Mouse (Mus musculus) T-cell, adult 66 days (primary cell): ENCODE measurements around the gene Nlgn3. TPM values are rescaled to one million over a fixed set of nuclear protein-coding genes. Genes with fewer than 3 reads are reported as not detected.

Experiments used
- total RNA-seq, 2 experiments: library from RNA; stranded (reverse); gene quantifications; 3 replicates in 1 of 2; 4 replicates in 1 of 2; pipeline ENCODE4 v1.2.4; 2023

Gene Nlgn3
- total RNA-seq, result 1 to 10 TPM; 1.6 to 2.7 TPM

GRCm38 (mm10) chrX:101299055-101299454 lies at the start of gene Nlgn3:
Nlgn3 (plus strand) TSS chrX:101299168.

GRCm38 (mm10) chrX:101253952-101254729 lies 44.8 kb upstream of the Nlgn3 start, which contains the start of gene Foxo4:
Foxo4 (plus strand) TSS chrX:101254528.

GRCm38 (mm10) chrX:101263892-101264291 lies 35.1 kb upstream of the Nlgn3 start, which contains the start of gene Gm614:
Gm614 (minus strand) TSS chrX:101263992.

GRCm38 (mm10) chrX:101268025-101268754 lies 30.8 kb upstream of the Nlgn3 start, which contains the start of gene Il2rg:
Il2rg (minus strand) TSS chrX:101268255.

GRCm38 (mm10) chrX:101268755-101269124 lies 30.2 kb upstream of the Nlgn3 start, which contains the start of gene Gm20489:
Gm20489 (minus strand) TSS chrX:101269023.

GRCm38 (mm10) chrX:101273875-101274738 lies 24.9 kb upstream of the Nlgn3 start, which contains the start of gene Med12:
Med12 (plus strand) TSS chrX:101274030.

Other genes with a start within 250 kb of the Nlgn3 start
- gene Tex11, start 239.5 kb upstream of the Nlgn3 start, total RNA-seq, result not detected
- 1 to 10 TPM in 1 of 2 experiments, under 1 TPM in 1; 0.74 to 1.7 TPM for gene Slc7a3, start 213.1 kb upstream of the Nlgn3 start, total RNA-seq
- gene Snx12, start 76.6 kb upstream of the Nlgn3 start, total RNA-seq, result 10 to 100 TPM; 40.6 to 54.6 TPM
- gene Foxo4, start 44.6 kb upstream of the Nlgn3 start, total RNA-seq, result 10 to 100 TPM; 39.6 to 44.0 TPM
- gene Gm614, start 35.2 kb upstream of the Nlgn3 start, total RNA-seq, result 10 to 100 TPM; 39.0 to 56.2 TPM
- gene Il2rg, start 30.9 kb upstream of the Nlgn3 start, total RNA-seq, result 100 to 1,000 TPM; 640 to 661 TPM
- gene Gm20489, start 30.1 kb upstream of the Nlgn3 start, total RNA-seq, result not detected
- 100 to 1,000 TPM; 149 to 165 TPM for gene Med12, start 25.1 kb upstream of the Nlgn3 start, total RNA-seq
- gene Gjb1, start 77.2 kb downstream of the Nlgn3 start, total RNA-seq, result not detected
- gene Zmym3, start 121.7 kb downstream of the Nlgn3 start, total RNA-seq, result 10 to 100 TPM; 21.3 to 22.8 TPM
- gene Nono, start 130.2 kb downstream of the Nlgn3 start, total RNA-seq, result 100 to 1,000 TPM; 229 to 275 TPM
- 1 to 10 TPM; 3.1 to 4.6 TPM for gene Itgb1bp2, start 149.9 kb downstream of the Nlgn3 start, total RNA-seq
- 10 to 100 TPM; 43.7 to 50.9 TPM for gene Taf1, start 233.6 kb downstream of the Nlgn3 start, total RNA-seq